Mouse (Mus musculus) gastrocnemius, postnatal 14 days (tissue): ENCODE results near the gene Tmc8. TPM values are rescaled to one million over a fixed set of nuclear protein-coding genes. Genes with fewer than 3 reads are reported as not detected.
"Not testable (repeated sequence)": the region's sequence is repeated elsewhere in the genome, so short reads cannot be mapped to it uniquely, and the experiment has no call there.

ENCODE experiments used
- DNase-seq: peaks from one replicate; pipeline ENCODE4 v3.0.0; 2021; ENCODE audit warnings: mixed read lengths
- intact Hi-C: fragments of 180-260 bp; cut with DNase I; formaldehyde crosslinking; loops from one replicate; pipeline ENCODE4 v1.15.1; 2025; ENCODE audit warnings: low total_unique reads
- total RNA-seq, 2 experiments: library from RNA; stranded (reverse); gene quantifications; 2 replicates each; pipeline ENCODE4 v1.2.3; 2021

Gene Tmc8
- total RNA-seq, 2 experiments from 2014 or later, result 1.1 TPM

DNA sequence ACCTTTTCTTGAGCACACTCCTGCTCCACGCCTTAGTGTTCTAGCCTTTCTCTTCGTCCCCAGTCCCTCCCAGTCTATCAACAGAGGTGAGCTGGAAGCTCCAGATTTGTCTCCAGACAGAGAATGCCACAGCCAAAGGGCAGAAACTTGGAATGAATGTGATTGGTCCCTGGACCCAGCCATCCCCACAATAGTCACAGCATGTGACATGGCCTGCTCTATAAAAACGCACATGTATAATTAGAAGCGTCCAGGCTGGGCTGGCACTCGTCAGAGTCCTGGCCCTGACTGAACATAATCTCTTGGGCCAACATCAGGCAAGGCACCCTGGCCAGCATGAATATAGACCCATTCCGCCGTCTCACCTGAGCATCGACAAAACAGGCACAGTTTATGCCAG lies 37.2 kb downstream of the Tmc8 start:
- intact Hi-C loops, result no loop called here
- DNase-seq, result peak; percentile 60

DNA sequence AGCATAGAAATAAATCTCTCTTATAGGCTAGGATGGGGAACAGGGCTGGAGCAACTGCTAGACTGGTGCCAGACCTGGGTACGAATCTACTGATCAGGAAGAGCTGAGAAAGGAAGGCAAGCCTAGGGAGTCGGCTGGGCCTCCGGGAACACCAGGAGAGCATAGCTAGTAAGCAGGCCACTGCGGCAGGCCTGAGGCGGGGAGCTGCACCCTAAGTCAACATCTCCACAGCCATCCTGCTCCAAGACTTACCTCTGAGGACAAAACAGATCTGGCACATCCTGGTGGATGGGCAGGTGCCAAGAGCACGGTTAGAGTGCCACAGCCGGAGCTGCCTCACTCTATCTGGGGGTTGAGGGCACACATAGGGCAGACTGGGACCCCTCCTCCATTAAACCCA lies 38.3 kb downstream of the Tmc8 start:
- intact Hi-C loops, result loop anchor here (5.0 kb wide), 1 partner anchor 108 kb away; no protein-coding TSS in a partner anchor
- DNase-seq, result no peak

DNA sequence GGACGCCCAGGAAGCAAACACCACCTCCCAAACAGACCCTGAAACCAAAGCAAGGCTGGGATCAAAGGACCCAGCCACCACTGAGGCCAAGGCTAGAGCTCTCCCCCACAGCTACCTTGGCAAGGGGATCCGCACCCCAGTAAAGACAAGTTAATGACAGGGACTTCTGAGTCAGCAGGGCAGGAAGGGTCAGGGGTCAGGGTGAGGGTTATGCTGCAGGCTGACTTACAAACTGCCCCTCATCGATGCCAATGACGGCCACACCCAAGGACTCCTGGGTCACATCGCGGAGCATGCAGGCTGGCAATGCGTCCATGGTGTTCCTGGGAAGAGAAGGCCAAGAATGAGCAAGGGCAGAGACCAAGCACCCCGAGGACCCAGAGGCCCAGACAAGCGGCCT lies 40.0 kb downstream of the Tmc8 start:
- intact Hi-C loops, result loop anchor here (5.0 kb wide), 1 partner anchor 110 kb away; no protein-coding TSS in a partner anchor
- no peak for DNase-seq

DNA sequence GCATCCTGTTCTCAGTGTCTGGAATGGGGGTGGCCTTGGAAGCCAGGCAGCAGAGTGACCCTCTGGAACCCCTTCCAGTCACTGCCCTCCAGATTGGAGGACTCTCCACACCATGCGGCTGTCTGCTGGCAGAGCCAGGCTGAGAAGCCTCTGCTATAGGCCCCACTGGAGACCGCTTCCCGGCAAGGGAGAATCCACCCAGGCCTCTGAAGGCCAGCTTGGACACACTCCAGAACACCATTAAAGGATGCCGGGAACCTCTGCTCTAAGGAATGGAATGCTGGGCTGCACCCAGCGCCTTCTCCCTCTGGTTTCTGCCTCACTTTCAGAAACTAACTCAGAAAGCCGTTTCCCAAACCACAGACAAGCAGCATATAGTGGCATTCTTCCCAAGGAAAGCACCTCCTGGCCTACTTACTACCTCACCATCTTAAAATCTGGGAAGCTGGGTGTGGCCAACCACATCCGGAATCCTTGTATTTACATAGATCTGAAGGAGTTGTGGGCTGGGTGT lies 40.9 kb downstream of the Tmc8 start:
- DNase-seq, result no peak
- intact Hi-C loops, result loop anchor here (5.0 kb wide), 1 partner anchor 110 kb away; no protein-coding TSS in a partner anchor

DNA sequence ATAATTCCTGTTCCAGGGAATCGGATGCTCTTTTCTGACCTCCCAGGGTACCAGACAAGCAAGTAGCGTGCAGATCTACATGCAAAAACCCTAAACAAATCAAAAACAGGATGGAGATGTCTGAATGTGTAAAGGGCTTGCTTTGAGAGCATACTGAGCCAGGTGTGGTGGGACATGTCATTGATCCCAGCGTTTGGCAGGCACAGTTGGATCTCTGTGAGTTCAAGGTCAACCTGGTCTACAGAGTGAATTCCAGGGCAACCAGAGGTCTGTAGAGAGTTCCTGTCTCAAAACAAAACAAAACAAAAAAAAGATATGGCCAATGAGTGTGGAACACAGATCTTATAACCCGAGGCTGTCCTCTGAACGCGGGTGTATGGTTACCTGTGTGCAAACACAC lies 41.5 kb downstream of the Tmc8 start:
- intact Hi-C loops, result loop anchor here (5.0 kb wide), 1 partner anchor 111 kb away; no protein-coding TSS in a partner anchor
- no peak for DNase-seq

DNA sequence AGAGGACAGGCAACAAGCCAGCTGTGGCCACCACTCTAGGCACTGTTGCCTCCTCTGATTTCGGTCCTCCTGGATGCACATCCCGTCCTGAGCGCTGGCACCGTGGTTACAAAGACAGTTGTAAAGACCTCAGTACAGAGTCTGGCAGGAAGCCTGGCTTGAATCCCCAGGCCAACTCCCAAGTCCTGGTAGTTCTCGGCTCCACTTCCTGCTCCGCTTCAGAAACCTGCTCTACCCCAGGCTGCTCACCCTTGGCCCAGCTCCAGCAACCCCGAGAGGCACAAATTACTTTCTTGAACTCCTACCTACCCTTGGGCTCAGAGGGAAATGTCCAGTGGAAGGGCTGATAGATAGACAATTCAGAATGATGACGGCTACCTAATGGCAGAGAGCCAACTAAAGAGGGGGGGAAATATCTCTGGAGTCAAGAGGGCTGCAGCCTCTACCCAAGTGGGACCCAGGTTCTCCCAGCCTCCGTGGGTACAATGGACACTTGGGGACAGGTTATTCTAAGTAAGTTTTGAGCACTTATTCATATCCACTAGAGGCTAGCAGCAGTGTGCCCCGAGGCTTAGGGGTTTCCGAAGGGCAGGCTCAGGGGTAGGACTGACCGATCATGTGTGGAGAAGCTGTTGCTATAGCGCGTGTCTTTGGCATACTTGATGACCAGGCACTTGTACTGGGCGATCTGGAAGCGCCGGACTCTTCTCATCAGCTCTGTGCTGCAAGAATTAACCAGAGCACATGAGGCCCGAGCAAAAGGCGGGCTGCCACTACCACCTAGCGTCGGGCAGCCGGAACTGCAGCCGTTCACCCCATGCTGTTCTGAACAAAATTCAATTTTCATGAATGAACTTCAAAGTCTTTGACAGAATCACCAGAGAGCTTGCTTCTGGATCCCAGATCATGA lies 42.4 kb downstream of the Tmc8 start:
- intact Hi-C loops, result loop anchor here (2.0 to 5.0 kb wide), 2 partner anchors 34 to 112 kb away; no protein-coding TSS in a partner anchor
- DNase-seq, result peak; percentile 80

DNA sequence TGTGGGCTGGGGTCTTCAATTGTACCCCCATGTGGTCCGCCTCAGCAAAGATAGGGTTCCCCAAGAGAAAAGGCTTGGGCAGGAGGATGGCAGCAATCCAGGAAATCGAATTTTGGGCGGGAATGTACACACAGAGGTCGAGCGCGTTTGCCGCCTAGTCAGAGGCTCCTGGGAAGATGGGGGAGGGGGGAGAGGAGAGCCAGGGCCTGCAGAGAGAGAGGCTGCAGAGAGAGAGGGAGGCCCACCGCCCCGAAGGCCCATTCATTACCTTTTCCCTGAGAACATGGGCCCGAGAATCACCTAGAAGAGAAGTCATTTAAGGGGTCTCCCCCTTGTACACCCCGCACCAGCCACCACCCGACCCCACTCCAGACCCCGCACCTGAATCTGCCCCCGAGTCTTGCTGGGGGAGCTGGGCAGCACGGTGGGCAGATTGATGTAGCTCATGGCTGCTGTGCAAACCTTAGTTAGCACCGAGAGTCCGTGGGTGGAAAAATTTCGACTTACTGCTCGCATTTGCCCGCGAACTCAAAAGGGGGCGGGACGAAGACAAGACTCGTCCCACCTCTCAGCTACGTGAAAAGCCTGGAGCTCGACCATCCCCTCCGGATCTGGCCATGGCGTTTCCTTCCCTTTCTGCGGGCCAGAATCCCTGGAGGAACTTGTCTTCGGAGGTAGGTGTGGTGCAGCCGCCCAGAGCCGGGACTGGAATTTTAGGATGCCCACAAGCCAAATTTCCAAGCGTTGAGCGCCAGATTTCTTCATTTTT lies 43.6 kb downstream of the Tmc8 start, which contains the start of the genes Afmid and Tk1:
TSS of gene Afmid (plus strand) at position 592 of the 769 bp plus-strand sequence.
TSS of gene Tk1 (minus strand) at position 760 of the 769 bp plus-strand sequence.
- intact Hi-C loops, result loop anchor here (2.0 kb wide), 1 partner anchor 35 kb away; no protein-coding TSS in a partner anchor
- peak; percentile 73 for DNase-seq

DNA sequence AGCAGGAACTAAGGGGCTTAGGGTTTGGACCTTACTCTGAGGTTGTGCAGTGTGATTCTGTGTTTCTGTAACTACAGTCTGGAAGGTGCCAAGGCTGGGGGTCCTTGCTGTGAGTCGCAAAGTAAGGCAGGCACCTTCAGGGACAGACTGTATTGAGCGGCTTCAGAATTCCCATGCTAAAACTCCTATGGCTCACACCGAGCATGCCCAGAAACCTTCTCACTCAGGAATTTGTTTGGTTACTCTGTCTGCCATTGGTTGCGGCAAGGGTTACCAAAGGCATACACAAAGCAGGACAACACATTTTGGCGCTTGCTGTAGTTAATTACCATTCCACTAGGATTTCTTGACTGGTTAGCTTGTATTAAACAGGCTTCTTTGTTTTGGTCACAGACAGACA lies 44.3 kb downstream of the Tmc8 start:
- intact Hi-C loops, result no loop called here
- DNase-seq, result no peak

DNA sequence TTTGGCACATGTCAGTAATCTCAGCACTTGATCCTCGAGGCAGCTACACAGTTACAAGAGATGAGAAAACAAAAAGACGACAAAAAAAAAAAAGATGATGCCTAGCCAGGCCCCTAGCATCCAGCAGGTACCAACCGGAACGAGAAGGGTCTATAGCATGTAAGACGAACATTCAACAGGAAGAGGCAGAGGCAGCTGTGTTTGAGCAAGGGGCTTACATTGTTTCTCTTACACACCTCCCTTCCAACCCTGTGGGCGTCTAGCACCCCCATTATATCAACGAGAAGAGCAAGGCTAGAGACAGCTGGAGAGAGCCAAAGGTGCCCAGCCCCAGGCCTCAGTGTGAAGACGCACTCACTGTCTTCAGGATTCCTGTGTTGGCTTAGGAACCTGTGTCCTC lies 45.0 kb downstream of the Tmc8 start:
- intact Hi-C loops, result no loop called here

DNA sequence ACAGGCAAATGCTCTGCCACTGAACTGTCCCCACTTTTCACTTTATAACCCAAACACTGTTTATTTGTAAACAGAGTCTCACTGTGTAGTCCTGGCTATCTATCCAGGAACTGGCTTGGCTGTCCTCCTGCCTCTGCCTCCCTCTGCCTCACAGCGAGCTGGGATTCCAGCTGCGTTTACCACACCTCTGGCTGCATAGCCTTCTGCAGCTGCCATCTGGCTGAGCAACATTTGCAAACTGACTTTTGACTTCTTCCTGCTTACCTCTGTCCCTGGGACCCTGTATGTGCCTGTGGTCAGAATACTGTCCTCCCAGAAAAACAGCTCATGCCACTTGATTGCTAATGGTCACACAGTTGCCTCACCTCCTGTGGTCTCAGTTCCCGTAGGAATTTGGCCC lies 45.5 kb downstream of the Tmc8 start:
- intact Hi-C loops, result no loop called here
- DNase-seq, result no peak

More for the DNA sequence above, 45.0 kb downstream of the Tmc8 start:
- no peak for DNase-seq

DNA sequence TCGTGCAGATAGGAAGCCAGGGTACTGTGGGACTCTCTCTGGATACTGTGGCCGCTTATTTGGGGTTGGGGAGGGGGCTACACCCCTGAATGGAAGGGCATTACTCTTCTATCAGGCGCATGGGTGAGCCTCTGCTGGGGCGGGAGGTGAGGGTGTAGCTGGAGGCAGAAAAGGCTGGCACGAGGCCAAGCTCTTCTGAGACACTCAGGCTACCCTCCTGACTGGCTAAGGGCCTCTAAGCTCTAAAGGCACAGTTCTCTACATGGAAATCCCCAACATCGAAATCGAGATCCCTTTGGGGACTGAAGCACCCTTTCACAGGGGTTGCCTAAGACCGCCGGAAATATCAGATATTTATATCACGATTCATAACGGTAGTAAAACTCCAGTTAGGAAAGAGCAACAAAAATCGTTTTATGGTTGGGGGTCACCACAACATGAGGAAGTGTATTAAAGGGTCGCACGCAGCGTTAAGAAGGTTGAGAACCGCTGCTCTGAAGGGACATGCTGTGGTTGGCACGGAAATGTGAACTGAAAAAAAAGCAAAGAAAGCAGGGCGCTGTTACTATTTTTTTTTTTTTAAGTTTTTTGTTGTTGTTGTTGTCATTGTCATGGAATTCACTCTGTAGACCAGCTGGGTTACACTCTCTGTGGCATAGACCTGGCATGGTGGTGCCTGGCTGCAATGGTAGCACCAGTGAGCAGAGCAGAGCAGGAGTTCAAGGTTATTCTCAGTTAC lies 46.4 kb downstream of the Tmc8 start:
- DNase-seq, result peak; percentile 38
- intact Hi-C loops, result no loop called here

DNA sequence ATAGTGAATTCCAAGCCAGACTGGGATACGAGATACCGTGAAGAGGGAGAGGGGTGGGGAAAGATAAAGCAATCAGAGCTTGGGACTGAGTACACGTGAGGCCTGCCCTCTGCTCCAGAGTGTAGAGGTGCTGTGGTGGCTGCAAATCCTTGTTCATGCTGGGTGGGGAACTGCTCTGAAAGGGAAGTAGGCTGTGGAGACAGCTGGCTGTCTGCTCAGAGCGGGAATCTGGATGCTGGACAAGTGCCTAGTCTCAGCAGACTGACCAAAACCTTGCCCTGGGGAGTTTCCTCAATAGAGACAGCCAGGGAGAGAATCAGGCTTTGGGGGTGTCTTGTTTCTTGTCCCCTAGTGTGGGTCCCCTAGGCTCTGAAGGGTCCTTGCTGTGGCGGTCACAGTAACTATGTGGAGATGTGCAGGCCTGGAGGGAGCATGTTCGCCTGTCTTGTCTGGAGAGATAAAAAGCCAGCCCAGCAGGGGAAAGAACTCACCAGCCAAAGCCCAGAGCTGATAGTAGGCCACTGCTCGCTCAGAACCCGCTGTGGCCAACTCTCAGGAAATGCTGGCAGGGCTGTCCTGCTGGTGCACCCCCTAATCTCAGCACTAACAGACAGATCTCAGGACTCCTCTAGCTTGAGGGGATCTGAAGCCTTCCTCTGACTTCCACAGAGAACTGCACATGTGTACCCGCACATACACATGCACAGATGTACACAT lies 47.2 kb downstream of the Tmc8 start:
- intact Hi-C loops, result no loop called here

DNA sequence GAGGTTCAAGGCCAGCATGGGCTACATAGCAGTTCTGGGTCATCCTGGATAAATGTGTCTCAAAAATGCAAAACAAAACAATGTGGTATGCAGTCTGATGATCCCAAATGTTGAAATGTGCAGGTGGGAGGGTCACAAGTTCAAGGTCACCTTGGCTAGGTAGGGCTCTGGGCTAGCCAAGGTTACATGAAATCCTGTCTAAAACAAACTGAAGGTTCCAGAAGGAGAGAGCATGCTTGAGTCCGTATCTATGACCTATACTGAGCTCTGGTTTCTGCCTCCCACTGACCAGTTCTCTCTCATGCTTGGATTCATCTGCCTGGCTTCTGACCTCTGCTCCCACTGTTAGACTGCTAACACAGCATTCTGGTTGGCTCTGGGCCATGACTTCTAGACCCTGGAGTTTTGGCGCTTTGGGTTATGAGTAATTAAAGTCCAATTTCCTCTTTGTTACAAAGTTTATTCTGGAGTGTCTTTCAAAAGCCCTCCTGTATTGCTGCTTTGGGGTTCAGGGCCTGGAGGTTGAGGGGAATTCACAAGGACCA lies 47.9 kb downstream of the Tmc8 start:
- intact Hi-C loops, result no loop called here
- peak; percentile 35 for DNase-seq

More for the DNA sequence above, 47.2 kb downstream of the Tmc8 start:
- peak; percentile 50 for DNase-seq

DNA sequence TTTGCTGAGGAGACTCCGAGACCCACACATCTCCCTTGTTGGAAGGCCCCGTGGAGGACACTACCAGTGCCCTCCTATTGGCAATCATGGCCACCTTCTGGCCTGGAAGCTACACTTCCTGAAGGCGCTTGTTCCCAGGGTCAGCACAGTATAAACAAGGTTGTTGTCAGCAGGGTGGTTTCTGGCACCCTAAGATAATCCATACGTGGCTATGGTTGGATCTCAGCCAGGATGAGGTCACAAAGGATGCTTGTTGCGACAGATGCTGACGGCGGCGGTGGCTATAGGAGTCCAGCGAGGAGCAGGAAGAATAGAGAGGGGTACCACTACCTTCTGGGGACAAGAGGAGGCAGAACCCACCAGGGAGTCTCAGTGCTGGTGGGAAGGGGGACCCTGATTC lies 48.5 kb downstream of the Tmc8 start:
- intact Hi-C loops, result no loop called here
- DNase-seq, result no peak

DNA sequence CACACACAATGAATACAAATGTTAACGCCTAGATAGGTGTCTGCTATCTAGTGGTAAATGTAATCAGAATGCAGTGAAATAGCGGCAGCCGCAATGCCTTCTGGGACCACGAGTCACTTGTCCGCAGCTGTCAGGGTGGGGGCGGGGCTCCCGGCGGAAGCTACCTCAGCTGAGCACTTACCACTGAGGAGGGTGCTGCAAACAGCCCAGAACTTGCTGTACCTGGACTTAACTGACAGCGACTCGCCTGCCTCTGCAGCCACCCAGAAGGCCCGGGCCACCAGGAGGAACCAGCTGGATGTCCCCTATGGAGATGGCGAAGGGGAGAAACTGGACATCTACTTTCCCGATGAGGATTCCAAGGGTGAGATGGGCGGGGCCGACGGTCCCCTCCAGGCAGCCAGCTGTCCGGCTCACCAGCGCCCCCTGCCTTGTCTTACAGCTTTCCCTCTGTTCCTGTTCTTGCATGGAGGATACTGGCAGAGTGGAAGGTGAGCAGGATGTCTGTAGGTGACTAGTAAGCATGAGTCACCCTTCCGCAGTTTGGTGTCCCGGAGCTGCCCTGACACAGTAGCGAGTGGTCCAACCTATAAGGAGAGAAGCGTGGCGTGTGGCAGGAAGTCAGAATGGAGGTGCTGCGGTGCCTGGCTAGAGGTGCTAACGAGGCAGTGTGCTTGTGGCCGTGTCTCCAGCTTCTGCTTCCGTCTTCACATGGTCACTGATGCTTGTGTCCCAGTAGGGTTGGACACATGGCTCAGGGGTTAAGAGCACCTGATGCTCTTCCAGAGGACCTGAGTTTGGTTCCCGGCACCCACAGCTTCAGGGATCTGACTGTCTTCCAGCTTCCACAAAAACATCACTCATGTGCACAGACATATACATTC lies 50.5 kb downstream of the Tmc8 start:
- intact Hi-C loops, result no loop called here
- peak; percentile 83 for DNase-seq

DNA sequence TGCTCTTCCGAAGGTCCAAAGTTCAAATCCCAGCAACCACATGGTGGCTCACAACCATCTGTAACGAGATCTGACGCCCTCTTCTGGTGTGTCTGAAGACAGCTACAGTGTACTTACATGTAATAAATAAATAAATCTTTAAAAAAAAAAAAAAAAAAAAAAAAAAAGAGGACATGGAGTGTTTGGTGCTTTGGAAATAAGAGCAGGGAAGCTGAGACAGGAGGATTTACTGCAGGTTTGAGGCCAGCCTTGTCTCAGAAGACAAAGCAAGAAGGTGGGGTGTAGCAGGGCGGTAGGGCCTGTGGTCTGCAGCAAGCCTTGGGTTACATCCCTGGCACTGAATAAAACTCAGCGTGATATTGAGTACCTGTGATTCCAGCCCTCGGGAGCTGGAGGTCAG lies 51.6 kb downstream of the Tmc8 start:
- intact Hi-C loops, DNase-seq: not testable (repeated sequence)

DNA sequence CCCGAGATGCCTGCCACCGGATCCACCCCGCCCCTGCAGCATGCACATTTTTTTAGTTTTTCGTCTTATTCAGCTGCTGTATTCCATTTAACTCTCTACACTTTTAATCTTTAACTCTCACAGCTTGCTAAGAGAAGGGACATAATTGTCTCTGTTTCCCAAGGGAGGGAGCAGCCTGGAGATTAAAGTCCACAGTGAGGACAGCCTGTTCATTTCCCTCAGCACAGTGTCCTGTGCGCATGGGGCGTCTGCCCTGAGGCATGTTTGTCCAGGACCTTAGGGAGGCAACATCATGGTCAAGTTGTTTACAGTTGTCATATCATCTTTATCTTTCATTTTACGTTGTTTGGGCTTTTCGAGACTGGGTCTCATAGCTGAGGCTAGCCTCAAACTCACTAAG lies 52.2 kb downstream of the Tmc8 start:
- intact Hi-C loops, result no loop called here
- DNase-seq, result no peak
